Mouse (Mus musculus): ENCODE results near the gene Rps18. TPM values are rescaled to one million over a fixed set of nuclear protein-coding genes. Genes with fewer than 3 reads are reported as not detected.

Gene Rps18
- polyA plus RNA-seq, 1 experiment, result 287 TPM

DNA sequence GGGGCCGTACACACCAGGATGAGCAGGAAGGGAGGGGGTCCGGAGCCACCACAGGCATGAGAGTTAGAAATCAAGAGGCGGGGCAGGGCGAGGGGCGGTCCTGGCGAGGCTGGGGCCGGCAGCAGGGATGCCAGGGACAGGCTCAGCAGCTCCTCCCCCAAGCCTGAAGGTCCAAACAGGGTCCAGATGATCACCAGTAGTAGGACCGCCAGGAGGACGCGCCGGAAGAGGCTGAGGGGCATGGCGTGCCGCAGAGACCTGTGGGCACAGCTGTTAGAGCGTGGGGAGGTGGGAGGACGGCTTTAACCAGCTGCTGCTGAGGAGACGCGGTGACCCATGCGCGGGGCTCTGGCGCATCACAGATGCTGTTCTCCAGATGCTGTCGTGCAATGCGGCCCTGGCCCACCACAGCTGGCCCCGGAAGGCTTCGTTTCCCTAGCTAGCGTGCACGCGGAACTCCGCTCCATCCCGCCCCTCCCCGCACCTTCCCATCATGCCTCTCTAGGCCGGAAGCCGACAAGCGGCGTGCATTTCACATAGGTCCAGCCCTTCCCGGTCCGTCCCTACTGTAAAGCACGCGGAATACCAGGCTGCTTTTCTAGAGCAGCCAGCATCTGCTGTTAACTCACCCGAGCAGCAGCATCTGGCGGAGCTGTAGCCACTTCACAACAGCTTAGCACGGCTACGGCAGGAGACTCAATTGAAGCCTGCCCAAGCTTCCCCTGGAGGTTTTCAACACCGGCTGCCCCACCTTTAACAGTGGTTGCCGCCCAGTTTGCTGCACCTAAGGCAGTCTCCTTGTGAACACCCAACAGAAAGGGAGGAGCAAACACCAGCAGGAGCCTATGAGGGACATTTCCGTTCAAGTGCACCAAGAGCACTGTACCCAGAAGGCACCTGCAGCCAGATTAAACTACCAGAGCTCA is 4.5 kb downstream of the Rps18 start, which contains the start of gene B3galt4:
B3galt4 (minus strand) TSS at position 468 of the 926 bp plus-strand sequence.
- peaks cover 15% of the 10 kb centered on the region for H3K36me3 ChIP-seq (ENCODE audit: control insufficient read depth, insufficient read depth)
- H3K79me2 ChIP-seq (ENCODE audit: control insufficient read depth, insufficient read depth), result peaks cover 24% of the 10 kb centered on the region
- H3K27me3 ChIP-seq (ENCODE audit: control insufficient read depth, insufficient read depth, insufficient read length), result no peaks in the 10 kb centered on the region
- TF ChIP-seq TCF3 (IDR thresholded peaks at IDR 0.05; ENCODE audit: insufficient read length, low read depth) (peak; percentile 55), SRF (IDR thresholded peaks at IDR 0.05; ENCODE audit: control insufficient read depth, insufficient read length, low read depth) (no peak), E2F4 (IDR thresholded peaks at IDR 0.05; ENCODE audit: insufficient read depth) (no peak), MAX (IDR thresholded peaks at IDR 0.05; ENCODE audit: low read depth) (no peak), TCF12 (IDR thresholded peaks at IDR 0.05; ENCODE audit: insufficient read depth, poor library complexity, severe bottlenecking) (no peak), MYOD1 (IDR thresholded peaks at IDR 0.05; ENCODE audit: control insufficient read depth in 1 of 3, insufficient read length in 2 of 3, low read depth in 2 of 3) (peak in 2 of 3 experiments; percentile 88 to 90), REST (IDR thresholded peaks at IDR 0.05; ENCODE audit: insufficient read depth, insufficient read length) (no peak), CEBPB (IDR thresholded peaks at IDR 0.05; ENCODE audit: insufficient read depth, poor library complexity, severe bottlenecking) (no peak), MYOG (IDR thresholded peaks at IDR 0.05; ENCODE audit: control insufficient read depth in 1 of 3, insufficient read depth in 1 of 3, insufficient read length in 2 of 3, low read depth in 2 of 3) (peak in 2 of 3 experiments; percentile 80 to 89), POLR2AphosphoS2 (IDR thresholded peaks at IDR 0.05; ENCODE audit: insufficient read length, low read depth) (peak; percentile 95), USF1 (IDR thresholded peaks at IDR 0.05; ENCODE audit: low read depth) (no peak), POLR2A (IDR thresholded peaks at IDR 0.05; ENCODE audit: insufficient read length, low read depth) (peak; percentile 71)
- H3K4me3 ChIP-seq, result peak within 1 kb of the TSS; percentile 5
- peak within 1 kb of the TSS; percentile 78 for H3K4me2 ChIP-seq (ENCODE audit: low read depth)
- H3ac ChIP-seq (ENCODE audit: control insufficient read depth, insufficient read length), result no peak within 1 kb of the TSS

DNA sequence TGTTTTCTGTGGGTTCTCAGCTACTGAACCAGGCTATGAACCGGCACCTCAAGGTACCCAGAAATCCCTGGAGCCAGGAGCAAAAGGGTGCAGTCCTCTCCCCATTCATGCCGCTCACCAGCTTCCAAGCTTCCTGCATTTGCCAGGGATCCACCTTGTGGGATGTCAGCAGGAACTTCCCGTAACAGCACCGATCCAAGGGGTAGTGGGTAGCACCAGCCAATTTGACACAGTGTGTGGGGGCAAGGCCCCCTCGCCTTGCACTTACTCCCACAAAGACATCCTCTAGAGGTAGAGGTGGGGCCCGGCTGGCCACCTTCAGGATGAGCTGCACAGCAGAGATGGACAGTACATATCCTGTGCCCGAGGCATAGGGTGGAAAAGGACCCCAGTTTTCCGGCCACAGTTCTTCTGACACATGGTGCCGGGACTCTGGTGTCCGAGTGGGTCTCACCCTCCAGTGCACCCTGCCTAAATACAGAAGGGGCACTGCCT is 5.6 kb downstream of the Rps18 start:
- Histone ChIP-seq H3ac (ENCODE audit: control insufficient read depth, insufficient read length) (no peak overlapping the region), H3K27me3 (ENCODE audit: control insufficient read depth, insufficient read depth, insufficient read length) (no peaks in the 10 kb centered on the region), H3K36me3 (ENCODE audit: control insufficient read depth, insufficient read depth) (peaks cover 15% of the 10 kb centered on the region), H3K4me2 (ENCODE audit: low read depth) (no peak overlapping the region), H3K79me2 (ENCODE audit: control insufficient read depth, insufficient read depth) (peaks cover 21% of the 10 kb centered on the region), H3K4me3 (no peak overlapping the region)
- TF ChIP-seq POLR2A (IDR thresholded peaks at IDR 0.05; ENCODE audit: insufficient read length, low read depth) (no peak), POLR2AphosphoS2 (IDR thresholded peaks at IDR 0.05; ENCODE audit: insufficient read length, low read depth) (peak; percentile 36), MYOD1 (IDR thresholded peaks at IDR 0.05; ENCODE audit: control insufficient read depth in 1 of 3, insufficient read length in 2 of 3, low read depth in 2 of 3) (no peak)

- Histone ChIP-seq H3K36me3 (ENCODE audit: control insufficient read depth, insufficient read depth) (peaks cover 8% of the 10 kb centered on the region), H3K4me3 (no peak overlapping the region), H3K27me3 (ENCODE audit: control insufficient read depth, insufficient read depth, insufficient read length) (no peaks in the 10 kb centered on the region), H3ac (ENCODE audit: control insufficient read depth, insufficient read length) (no peak overlapping the region), H3K79me2 (ENCODE audit: control insufficient read depth, insufficient read depth) (peaks cover 9% of the 10 kb centered on the region), H3K4me2 (ENCODE audit: low read depth) (no peak overlapping the region)
- TF ChIP-seq TCF12 (IDR thresholded peaks at IDR 0.05; ENCODE audit: insufficient read depth, poor library complexity, severe bottlenecking), result no peak
- no peak for TF ChIP-seq TCF3 (IDR thresholded peaks at IDR 0.05; ENCODE audit: insufficient read length, low read depth)
- no peak for TF ChIP-seq POLR2AphosphoS2 (IDR thresholded peaks at IDR 0.05; ENCODE audit: insufficient read length, low read depth)
- TF ChIP-seq CEBPB (IDR thresholded peaks at IDR 0.05; ENCODE audit: insufficient read depth, poor library complexity, severe bottlenecking), result no peak
- no peak for TF ChIP-seq MYOD1 (IDR thresholded peaks at IDR 0.05; ENCODE audit: control insufficient read depth in 1 of 3, insufficient read length in 2 of 3, low read depth in 2 of 3)
- no peak for TF ChIP-seq MAX (IDR thresholded peaks at IDR 0.05; ENCODE audit: low read depth)
- no peak for TF ChIP-seq REST (IDR thresholded peaks at IDR 0.05; ENCODE audit: insufficient read depth, insufficient read length)
- TF ChIP-seq USF1 (IDR thresholded peaks at IDR 0.05; ENCODE audit: low read depth), result no peak
- no peak for TF ChIP-seq E2F4 (IDR thresholded peaks at IDR 0.05; ENCODE audit: insufficient read depth)
- TF ChIP-seq POLR2A (IDR thresholded peaks at IDR 0.05; ENCODE audit: insufficient read length, low read depth), result no peak
- no peak for TF ChIP-seq MYOG (IDR thresholded peaks at IDR 0.05; ENCODE audit: control insufficient read depth in 1 of 3, insufficient read depth in 1 of 3, insufficient read length in 2 of 3, low read depth in 2 of 3)
- no peak for TF ChIP-seq SRF (IDR thresholded peaks at IDR 0.05; ENCODE audit: control insufficient read depth, insufficient read length, low read depth)
Observed at GRCm38 (mm10) chr17:33948905-33949537, 6.8 kb downstream of the Rps18 start.

DNA sequence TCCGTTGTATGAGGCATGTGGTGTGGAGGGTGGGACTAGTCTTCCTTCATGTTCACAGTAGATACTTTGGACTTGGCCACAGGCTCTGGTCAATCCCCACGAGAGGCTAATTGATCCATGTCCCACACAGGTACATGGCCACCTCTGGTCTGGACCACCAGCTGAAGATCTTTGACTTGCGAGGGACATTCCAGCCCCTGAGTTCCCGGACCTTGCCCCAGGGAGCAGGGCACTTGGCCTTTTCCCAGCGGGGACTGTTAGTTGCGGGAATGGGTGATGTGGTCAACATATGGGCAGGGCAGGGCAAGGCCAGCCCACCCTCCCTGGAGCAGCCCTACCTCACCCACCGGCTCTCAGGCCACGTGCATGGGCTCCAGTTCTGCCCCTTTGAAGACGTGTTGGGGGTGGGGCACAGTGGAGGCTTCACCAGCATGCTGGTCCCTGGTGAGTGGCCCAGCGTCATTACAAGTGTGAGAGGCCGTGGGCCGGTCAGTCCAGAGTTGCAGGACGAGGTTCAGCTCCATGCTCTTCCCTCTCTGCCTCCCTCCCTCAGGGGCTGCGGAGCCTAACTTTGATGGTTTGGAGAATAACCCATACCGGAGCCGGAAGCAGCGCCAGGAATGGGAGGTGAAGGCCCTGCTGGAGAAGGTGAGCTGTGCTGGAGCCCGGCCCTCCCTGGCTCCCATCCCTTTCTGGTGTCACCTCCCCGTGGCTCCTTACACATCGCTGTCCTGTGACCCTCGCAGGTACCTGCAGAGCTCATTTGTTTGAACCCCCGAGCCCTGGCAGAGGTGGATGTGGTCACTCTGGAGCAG is 7.5 kb downstream of the Rps18 start:
- Histone ChIP-seq H3K79me2 (ENCODE audit: control insufficient read depth, insufficient read depth) (peaks cover 2% of the 10 kb centered on the region), H3K4me3 (no peak overlapping the region), H3K36me3 (ENCODE audit: control insufficient read depth, insufficient read depth) (peaks cover 5% of the 10 kb centered on the region), H3ac (ENCODE audit: control insufficient read depth, insufficient read length) (no peak overlapping the region), H3K27me3 (ENCODE audit: control insufficient read depth, insufficient read depth, insufficient read length) (no peaks in the 10 kb centered on the region), H3K4me2 (ENCODE audit: low read depth) (no peak overlapping the region)
- TF ChIP-seq POLR2AphosphoS2 (IDR thresholded peaks at IDR 0.05; ENCODE audit: insufficient read length, low read depth) (peak; percentile 14), POLR2A (IDR thresholded peaks at IDR 0.05; ENCODE audit: insufficient read length, low read depth) (no peak)
